Mouse (Mus musculus): ENCODE data around the gene B3gnt9.
"Not testable (repeated sequence)": the region's sequence is repeated elsewhere in the genome, so short reads cannot be mapped to it uniquely, and the experiment has no call there.

Gene B3gnt9

DNA sequence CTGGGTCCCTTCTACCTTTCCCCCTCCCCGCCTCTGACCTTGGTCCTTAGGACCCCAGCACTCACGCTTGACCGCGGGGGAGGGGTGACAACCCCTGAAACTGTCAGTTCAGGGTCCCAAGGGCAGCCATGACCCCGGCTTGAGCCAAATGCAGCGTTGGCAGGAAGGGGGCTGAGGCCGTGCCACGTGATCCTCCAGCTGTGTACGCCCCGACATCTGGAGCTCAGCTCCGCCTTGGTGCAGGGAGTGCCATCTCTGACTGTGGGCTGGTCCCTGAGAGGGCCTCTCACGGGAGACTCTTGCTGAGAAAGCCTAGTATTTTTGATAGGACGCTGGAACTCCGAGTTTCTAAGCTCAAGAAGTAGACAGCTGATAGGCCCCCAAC lies at the start of gene B3gnt9:
Gene B3gnt9 (minus strand): TSS at position 188 of the 385 bp plus-strand sequence.
- in situ Hi-C loops (cut with MboI, MseI) = loop anchor here (25.0 kb wide), 1 partner anchor 618 kb away; the partner anchor contains the start of genes Ciao2b and Rrad

DNA sequence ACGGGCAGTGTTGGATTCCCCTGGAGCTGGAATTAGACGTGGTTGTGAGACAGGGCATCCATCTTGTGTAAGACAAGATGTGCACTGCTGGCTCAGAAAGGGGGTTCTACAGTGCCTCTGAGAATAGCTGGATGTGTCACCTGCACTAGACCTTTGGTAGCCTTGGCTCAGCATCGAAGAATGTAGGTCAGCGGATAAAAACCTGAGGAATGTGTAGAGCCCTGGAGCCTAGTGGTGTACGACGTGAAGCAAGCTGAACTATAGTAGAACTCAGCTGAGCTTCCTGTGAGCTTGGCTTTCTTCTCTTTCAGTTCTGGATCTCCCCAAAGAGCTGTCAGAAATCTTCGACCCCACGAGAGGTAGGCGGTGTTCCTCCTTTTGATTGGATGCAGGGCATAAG lies 48.9 kb upstream of the B3gnt9 start:
- in situ Hi-C loops (cut with MboI, MseI) = no loop called here

DNA sequence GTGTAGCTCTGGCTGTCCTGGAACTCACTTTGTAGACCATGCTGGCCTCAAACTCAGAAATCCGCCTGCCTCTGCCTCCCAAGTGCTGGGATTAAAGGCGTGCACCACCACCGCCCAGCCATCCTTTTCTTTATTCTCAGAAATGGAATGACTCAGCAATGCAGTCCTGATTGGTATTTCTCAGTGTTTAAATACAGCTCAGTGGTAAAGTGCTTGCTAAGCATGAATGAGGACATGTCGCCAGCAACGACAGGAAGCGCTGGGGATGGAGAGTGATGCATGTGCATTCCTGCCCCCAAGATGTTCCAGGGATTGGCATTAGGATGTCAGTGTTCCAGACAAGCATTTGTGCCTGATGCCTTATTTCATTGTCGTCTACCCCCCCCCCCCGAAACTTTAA lies 48.4 kb upstream of the B3gnt9 start:
- in situ Hi-C loops (cut with MboI, MseI) = no loop called here

DNA sequence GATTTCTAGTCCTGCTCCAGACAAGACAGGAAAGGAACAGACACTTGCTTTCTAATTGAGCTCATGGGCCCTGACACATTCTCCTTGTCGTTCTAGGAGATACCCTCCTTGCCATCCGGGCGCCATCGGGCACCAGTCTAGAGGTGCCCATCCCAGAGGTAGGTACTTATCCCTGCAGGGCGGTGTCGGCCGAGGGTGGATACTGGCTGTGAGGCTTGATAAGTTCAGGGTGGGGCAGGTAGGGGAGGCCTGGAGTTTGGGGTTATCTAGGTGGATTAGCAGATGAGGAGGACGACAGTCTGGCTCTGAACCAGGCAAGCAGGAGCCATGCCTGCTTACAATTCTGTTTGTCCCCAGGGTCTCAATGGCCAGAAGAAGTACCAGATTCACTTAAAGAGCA lies 45.0 kb upstream of the B3gnt9 start:
- in situ Hi-C loops (cut with MboI, MseI) = no loop called here

DNA sequence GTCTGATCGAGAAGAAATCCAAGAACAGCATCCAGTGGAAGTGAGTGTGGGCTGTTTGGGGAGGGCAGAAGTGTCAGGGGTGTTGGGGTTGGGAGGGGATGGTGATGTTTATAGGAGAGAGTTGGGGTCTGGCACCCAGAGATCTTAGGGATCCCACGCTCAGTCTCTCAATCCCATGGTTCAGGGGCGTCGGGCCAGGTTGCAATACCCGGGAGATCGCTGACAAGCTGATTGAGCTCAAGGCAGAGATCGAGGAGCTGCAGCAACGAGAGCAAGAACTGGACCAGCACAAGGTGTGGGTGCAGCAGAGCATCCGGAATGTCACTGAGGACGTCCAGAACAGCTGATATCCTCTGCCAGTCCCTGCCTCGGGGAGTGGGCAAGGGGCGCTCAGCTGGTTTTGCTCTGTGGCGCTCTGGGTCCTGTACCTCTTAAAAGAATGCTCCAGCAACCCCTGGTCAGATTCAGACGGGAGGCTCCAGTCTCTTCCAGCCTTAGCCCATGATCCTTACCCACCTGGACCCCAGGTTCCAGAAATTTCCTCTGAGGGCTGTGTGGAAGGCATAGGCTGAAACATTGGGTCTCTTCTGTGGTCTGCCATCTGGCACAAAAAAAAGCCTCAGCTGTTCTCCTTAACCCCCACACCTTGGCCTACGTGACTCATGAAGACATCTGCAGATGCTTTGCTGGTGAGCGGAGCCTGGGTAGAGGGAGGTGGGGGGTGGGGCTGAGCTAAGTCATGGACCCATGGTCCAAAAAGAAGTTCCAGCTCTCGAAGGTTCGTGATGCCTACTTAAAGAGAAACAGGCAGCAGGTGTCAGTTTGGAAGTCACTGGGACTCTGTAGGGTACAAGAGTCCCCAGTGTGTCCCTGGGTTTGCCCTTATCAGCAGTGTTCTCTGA lies 43.6 kb upstream of the B3gnt9 start:
- in situ Hi-C loops (cut with MboI, MseI) = no loop called here

DNA sequence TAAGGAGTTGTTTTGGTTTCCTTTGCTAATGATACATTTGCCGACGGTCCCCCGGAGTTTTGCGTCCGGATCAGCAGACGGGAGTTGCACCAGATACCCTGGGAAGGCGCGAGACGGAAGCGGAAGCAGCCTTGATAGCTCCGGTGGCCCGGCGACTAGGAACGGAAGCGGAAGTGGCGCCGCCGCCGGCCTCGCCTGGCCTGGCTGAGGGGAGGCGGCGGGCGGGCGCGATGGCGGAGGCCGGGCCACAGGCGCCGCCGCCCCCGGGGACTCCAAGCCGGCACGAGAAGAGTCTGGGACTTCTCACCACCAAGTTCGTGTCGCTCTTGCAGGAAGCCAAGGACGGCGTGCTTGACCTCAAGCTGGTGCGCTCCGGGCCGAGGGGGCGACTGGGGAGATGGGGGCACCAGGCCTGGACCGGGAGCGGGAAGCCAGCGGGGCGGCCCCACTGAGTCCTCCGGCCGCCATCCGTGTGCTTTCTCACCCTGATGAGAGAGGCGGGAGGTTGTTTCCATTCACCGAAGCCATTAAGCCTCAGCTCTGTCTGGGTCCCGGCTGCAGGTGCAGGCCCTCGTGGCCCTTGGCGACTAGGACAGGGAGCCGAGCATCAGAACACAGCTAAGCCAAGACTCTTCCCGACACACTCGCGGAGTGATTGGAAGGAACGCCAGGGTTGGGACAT lies 42.7 kb upstream of the B3gnt9 start, which contains the start of gene E2f4:
Gene E2f4 (plus strand): TSS at position 153 of the 682 bp plus-strand sequence.
- in situ Hi-C loops (cut with MboI, MseI) = no loop called here

DNA sequence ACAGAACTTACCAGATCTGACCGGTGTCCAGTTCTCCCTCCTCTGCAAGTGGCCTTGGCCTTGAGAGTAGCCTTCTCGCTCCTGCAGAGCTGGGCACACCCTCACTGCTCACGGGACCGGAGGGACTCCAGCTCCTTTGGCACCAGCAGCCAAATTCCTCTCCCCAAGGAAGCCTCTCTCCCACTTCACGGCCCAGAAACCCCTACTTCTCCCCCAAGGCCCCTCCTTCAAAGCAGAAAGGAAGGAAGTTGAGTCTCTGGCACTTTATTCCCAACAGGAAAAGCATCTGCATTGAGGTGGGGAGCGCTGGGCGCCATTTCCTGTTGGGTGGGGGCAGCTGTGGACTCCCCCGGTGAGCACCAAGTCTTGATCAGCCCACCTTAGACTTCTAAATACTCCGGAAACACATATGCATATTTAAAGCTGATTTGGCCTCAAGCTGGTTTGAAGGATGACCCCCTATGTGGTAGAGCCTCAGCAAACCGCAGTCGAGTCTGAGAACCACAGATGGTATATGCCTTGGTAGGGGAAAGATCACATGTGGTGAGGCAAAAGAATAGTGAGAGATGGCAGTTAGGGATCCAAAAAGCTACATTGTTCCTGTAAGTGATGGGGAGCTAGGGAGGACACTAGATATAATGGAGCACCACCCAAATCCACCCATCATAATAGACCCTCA lies 41.1 kb upstream of the B3gnt9 start, which contains the start of gene Exoc3l:
Gene Exoc3l (minus strand): TSS at position 207 of the 679 bp plus-strand sequence.
- in situ Hi-C loops (cut with MboI, MseI) = no loop called here

DNA sequence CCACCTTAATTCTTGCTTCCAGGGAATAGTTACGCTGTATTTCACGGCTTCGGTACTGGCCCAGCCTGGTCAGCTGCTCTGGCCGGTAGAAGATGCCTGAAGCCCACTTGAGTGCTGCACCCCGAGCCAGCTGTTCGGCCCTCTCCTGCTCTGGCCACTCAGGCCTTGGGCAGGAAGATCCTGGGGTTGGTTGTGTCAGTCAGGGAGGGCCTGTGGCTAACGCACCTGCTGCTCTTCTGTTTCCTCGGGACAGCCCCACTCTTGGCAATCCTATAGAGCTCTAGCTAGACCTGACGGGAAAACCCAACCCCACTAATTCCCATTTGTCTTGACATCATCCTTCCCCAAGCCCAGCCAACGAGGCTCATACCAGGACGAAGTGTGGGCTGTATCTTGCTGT lies 40.3 kb upstream of the B3gnt9 start:
- in situ Hi-C loops (cut with MboI, MseI) = no loop called here

DNA sequence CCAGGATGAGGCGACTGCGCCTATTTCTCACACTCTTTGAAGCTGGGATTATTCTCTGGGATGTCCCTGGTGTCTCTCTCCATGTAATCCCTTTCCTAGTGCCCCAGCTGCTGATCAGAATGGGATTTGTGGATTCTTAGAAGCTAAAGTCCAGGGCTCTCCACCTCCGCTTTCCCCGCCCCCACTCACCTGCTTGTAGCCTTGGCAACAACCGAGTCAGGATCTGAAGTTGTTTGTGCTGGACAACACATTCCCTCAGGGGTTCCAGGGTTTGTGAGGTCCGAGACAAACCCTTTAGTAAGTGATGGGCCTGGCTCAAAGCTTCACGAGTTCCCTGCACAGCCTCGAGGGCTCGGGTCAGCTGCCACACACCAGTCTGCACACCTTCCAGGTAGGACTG lies 39.8 kb upstream of the B3gnt9 start:
- in situ Hi-C loops (cut with MboI, MseI) = no loop called here

DNA sequence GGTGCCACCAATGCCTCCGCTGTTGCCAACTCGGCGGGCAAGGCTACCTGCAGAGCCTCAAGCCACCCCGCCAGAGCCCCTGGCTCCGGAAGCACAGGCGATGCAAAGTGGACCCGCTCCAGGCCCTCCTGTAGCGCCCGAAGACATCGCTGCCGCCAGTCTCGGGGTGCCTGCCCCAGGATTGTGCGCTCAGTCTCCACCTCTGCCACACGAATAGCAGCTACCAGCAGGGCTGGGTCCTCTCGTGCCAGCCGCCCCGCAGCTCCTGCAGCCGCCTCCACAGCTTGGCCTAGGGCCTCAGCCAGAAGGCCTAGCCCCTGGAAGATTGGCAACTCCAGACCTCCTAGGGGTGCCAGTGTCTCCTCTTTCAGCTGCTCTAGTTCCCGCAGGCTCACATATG lies 38.5 kb upstream of the B3gnt9 start:
- in situ Hi-C loops (cut with MboI, MseI) = no loop called here

DNA sequence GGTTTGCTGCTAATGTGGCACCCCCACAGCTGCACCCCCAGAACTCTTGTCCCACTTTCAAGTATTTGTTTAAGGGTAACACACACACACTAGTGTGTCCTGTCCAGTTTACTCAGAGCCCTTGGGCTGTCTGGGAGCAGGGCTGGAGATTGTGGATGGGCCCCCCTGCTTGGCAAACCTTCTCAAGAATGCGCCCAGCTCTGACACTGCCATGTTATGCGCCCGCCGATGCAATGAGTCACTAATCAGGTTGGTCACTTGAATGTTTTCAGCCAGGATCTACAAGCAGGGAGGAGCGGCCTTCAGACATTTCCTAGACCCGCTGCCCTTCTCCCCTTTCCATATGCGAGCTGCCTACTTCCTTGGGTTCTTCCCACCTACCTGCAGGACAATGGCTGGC lies 37.5 kb upstream of the B3gnt9 start:
- in situ Hi-C loops (cut with MboI, MseI) = no loop called here

DNA sequence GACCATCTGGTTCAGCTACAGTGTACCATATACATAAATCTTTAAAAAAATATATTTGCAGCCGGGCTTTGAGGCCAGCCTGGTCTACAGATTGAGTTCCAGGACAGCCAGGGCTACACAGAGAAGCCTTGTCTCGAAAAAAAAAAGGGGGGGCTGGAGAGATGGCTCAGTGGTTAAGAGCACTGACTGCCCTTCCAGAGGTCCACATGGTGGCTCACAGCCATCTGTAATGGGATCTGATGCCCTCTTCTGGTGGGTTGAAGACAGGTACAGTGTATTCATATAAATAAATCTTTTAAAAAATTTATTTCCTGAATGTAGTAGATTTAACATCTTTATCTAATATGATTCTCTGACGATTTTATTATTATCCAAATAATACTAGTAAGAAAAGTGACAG lies 36.8 kb upstream of the B3gnt9 start:
- in situ Hi-C loops (cut with MboI, MseI) = not testable (repeated sequence)

DNA sequence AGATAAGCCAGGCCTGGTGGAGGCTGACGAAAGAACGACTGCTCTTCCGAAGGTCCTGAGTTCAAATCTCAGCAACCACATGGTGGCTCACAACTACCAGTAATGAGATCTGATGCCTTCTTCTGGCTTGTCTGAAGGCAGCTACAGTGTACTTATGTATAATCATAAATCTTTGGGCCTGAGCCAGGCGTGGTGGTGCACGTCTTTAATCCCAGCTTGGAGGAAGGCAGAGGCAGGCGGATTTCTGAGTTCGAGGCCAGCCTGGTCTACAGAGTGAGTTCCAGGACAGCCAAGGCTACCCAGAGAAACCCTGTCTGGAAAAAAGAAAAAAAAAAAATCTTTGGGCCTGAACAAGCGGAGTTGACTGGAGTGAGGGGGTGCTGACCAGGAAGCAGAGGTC lies 36.4 kb upstream of the B3gnt9 start:
- in situ Hi-C loops (cut with MboI, MseI) = not testable (repeated sequence)

DNA sequence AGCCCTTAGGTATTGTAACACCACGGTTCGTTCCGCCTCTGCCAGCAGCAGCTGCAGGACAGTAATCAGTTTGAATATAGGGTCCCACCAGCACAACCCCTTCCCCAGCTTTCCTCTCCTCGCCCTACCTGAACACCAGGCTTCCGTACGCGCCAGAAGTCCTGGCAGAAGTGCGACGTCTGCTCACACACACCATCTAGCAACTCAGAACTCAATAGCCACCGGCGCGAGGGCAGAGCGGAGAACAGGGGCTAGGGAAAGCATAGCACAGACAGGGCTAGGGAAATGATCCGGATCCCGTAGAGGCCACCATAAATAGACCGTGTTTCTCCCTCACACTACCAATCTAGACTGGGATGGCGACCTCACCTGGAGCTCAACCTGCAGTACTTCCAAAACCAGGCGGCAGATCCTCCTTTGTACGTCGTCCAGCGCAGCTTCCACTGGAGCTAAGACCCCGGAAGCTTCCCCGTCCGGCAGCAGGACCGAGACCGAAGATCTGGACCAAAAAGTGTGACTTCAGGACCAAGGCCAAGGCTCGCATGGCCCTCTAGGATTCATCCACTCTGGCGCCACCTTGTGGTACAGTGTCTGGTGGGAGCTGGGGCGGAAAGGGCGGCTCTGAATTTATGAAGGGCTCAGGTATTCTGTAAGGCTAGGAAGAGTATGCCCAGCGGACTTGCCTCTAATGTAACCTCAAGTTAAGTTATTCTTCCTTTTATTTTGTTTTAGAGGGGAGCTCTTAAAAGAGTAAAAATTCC lies 35.8 kb upstream of the B3gnt9 start:
- in situ Hi-C loops (cut with MboI, MseI) = no loop called here

DNA sequence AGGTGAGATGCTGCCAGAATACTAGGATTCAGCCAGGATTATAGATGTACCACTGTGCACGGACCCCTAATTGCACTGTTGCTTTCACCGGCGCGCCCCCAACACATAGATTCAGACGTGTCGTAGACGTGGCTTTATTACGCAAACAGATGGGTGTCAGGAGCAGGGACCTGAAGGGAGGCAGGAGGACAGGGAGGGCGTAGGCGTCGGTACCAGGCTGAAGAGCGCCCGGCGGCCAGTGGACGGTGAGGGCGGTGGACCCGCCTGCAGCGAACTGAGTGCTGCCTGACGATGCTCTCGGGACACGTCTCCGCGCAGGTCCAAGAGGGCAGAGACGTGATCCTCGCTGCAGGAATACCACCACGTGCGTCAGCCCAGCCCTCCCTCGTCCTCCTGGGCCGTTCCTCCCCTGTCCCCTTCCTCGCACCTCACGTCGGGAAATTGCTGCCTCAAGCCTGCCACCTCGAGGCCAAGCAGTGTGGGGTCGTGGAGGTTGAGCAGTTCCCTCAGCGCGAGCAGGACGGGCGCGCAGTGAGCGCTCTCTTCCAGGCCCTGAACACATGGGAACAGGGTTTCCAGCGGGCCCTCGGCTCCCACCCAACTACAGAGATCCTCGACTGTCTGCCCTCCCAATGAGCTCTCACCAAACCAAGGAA lies 35.0 kb upstream of the B3gnt9 start, which contains the start of gene 4931428F04Rik:
Gene 4931428F04Rik (minus strand): TSS at position 60 of the 656 bp plus-strand sequence.
- in situ Hi-C loops (cut with MboI, MseI) = no loop called here

DNA sequence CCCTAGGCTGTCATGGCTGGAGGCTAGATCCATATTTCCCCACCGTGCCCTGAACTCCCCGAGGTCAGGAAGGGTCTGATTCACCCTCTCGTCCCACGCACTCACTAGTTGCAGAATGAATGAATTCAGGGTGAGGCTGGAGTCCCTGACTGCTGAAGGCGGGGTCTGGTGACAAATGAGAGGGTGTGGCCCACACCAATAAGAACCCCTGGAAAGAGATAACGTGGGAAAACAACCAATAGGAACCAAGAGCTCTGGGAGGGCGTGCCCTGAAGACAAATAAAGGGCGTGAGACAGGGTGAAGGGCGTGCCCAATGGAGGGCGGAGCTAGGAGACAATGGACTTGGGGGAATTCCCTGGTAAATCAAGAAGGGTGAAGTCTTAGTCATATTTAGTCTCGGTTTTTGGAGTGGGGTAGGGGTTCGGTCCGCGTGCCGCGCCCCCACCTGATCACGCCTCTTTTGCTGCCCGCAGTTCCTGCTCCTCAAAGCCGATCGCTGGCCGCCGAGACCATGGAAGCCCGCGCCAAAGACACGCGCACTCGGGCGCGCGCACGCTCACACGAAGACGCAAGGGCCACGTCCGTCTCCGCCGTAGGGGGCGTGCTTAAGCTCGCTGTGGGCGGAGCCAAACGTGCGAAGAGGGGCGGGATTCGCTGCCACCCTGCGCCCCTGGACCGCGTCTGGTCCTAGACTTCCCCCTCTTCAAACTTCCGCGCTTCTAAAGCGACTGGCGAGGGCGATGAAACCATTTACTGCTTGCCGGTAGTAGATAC lies 34.2 kb upstream of the B3gnt9 start:
- in situ Hi-C loops (cut with MboI, MseI) = no loop called here

DNA sequence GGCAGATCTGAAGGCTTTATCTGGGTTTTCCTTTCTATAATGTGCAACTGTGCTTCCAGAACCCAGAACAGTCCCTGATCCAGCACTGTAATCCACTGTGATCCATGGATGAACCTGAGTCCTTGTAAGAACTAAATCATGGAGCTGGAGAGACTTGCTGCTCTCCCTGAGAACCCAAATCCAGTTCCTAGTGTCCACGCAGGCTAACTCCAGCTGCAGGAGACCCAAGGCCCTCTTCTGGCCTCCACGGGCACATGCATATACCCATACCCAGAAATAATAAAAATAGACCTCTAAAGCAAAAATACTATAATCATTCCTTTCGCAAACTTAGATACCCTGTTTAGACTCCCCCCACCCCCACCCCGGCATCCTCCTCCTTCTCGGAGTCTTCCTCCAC lies 33.3 kb upstream of the B3gnt9 start:
- in situ Hi-C loops (cut with MboI, MseI) = no loop called here

DNA sequence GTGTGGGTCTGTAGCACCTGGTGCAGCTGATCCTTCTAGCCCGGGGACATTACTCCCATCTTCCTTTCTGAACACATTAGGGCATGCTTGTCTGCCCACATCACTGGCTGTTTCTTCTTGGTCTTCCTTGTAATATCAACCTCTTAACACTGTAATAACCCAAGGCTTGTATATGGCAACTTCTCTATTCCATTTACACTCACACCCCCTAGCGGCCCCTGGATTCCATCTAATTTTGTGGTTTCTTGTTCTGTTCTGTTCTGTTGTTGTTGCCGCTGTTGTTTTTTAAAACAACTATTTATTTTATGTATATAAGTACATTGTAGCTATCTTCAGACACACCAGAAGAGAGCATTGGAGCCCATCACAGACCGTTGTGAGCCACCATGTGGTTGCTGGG lies 32.0 kb upstream of the B3gnt9 start:
- in situ Hi-C loops (cut with MboI, MseI) = no loop called here

DNA sequence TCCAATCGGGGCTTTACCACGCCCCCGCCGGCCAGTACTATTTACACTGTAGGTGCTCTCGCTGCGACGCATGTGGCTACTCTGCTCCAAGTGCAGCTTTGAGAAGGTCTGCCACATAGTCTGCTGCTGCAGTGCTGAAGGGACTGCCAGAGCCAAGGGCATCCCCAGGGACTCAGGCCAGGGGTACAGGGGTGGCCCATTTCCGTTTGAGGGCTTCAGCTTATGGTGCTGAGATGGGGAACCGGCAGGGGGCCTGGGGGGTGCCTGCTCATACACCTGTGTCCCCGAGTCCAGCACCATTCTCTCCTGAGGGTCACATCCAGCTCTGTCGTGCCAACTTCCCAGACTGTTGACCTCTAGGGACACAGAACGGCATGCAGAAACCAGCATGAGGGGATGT lies 30.6 kb upstream of the B3gnt9 start:
- in situ Hi-C loops (cut with MboI, MseI) = no loop called here

DNA sequence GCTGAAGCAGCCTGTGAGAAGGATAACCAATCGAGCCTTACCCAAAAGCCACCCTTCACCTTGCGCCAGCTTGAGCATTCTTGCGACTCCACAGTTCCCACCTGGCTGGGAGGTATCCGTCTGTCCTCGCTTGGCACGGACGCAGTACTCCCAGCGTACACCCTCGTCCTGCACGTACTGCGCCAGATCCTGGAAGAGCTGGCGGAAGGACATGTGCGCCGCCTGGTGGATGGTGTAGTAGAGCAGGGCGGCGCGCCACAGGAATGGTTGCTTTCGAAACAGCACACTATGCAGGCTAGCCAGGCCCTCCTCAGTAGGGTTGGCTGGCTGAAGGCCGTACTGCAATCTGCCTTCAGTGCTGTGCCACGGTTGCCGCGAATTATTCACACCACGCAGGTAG lies 28.1 kb upstream of the B3gnt9 start:
- in situ Hi-C loops (cut with MboI, MseI) = no loop called here
